Mouse (Mus musculus) lung, postnatal 25 days (tissue): ENCODE data around the gene Gm15557.

Experiments
- DNase-seq: peaks from one replicate; pipeline ENCODE4 v3.0.0; 2022; ENCODE audit warnings: low spot score

The Gm15557 gene

DNA sequence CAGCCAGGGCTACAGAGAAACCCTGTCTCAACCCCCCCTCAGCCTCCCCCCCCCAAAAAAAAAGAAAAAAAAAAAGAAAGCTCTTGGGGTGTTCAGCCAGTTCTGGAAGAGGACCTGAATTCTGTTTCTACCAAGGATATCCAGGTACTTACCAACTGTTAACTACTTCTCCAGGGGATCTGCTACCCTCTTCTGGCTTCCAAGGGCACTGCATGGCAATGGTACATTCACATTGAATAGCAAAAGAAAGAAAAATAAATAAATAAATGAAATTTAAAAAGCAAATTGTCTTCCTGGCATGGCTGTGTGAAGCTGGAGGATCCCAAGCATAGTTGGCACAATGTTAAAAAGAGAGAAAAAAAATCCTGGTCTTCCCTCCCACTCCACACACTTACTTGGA lies 11.5 kb downstream of the Gm15557 start:
- peak; percentile 75 for DNase-seq

DNA sequence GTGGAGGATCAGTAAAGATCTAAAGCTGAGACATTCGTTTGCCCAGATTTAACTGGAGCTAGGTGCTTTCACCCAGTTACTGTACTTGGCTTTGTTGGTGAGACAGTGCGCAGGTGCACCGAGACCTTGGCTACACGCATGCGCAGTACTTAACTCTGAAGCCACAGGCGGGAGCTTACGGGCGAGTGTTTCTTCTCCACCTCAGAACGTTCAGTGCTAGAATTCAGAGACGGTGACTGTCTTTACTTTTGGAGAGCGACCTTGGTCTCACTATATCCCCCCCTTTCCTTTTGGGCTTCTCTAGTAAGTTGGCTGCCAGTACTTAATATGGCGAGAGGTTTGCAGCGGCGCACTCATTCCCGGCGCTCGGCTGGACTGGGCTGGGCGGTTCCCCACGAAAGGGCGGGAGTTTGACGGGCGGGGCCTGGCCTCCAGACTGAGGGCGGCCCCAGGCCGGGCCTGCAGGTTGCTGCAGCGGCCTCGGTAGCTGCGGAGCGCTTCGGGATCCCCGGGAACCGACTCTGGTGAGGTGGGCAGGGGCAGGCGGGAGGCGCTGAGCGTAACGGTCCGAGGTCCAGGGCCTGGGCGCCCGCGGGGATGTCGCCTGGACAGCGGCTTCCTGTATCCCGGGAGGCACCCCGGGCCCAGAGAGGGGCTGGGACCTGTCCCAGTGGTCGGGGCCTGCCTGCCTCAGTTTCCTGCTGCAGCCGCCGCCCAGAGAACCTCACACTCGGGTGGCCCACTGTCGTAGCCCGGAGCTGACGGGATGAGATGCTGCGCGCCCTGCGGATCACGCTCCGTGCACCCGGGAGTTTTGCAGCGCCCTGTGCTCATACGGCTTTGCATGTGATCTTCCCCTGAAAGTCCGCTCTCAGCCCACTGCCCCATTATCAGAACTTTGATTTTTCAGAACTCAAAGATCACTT lies 15.9 kb downstream of the Gm15557 start, which contains the start of gene Cep250:
Gene Cep250, plus strand, starts transcription at position 325 of the 926 bp plus-strand sequence.
- DNase-seq, result peak; percentile 93

DNA sequence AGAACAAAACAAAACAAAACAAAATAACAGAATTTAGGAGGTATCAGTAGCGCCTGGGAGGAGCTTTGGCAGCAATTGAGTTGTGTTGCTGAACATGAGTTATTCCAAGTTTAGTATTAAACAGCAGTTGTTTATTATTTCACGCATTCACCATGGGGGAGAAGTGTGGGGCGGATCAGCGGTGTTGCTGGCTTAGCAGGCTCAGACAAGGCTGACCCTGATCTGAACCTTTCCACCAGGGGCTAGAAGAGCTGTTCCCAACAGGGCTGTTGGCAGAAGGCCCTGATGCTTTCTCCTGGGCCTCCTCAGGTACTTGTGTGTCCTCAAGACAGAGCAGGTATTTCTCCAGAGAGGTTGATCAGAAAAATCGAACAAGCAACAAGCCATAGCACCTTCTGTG lies 19.5 kb downstream of the Gm15557 start:
- no peak for DNase-seq

- DNase-seq, result no peak
Observed at GRCm38 (mm10) chr2:155961862-155962261, 21.3 kb downstream of the Gm15557 start.

DNA sequence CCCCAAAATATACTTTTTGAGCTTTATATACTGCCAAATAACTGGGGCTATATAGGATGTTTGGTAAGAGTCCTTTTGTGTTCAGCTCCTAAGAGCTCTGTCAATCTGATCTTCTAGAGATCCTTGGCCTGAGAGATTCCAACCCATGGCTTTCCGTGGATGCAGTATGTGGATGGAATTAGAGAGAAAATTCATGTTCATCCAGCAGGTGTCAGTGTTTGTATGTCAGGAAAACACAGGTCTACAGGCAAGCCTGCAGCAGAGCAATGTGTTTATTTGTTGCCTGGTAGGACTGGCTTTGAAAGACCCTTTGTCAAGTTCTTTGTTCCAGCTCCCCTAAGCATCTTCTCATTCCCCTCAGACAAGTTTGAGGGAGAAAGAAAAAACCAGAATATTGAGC lies 22.5 kb downstream of the Gm15557 start:
- peak; percentile 24 for DNase-seq

- DNase-seq, result no peak
Observed at GRCm38 (mm10) chr2:155973348-155973747, 32.8 kb downstream of the Gm15557 start.

GRCm38 (mm10) chr2:155974087-155974731 lies 33.7 kb downstream of the Gm15557 start:
- DNase-seq, result no peak

DNA sequence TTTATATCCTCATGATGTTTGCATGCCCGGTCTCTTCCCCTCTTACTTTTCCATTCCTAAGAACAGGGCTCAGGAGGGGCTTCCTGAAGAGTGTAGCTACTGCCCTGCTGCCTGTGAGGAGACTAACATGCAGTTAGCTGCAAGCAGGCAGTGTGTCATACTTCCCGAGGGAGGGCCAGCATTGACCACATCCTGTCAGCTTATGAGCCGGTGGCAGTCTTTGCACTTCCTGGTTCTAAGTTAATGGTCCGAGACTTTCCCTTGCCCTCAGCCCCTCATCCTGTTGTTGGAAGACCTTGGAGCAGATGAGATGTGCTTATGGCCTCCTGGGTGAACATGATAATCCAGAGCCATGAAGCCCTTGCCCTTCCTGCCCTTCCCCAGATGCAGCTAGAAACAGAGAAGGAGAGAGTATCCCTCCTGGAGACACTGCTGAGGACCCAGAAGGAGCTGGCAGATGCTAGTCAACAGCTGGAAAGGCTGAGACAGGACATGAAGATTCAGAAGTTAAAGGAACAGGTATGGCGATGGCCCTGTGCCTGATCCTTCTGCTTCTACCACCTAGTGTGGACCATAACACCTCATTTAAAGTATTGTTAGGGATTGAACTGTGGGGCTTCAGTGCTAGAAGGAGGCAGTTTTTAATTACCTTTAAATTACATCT lies 38.9 kb downstream of the Gm15557 start:
- DNase-seq, result peak; percentile 53

GRCm38 (mm10) chr2:155985776-155986175 lies 45.2 kb downstream of the Gm15557 start:
- no peak for DNase-seq

- DNase-seq, result no peak
Observed at GRCm38 (mm10) chr2:155987131-155987530, 46.6 kb downstream of the Gm15557 start.

DNA sequence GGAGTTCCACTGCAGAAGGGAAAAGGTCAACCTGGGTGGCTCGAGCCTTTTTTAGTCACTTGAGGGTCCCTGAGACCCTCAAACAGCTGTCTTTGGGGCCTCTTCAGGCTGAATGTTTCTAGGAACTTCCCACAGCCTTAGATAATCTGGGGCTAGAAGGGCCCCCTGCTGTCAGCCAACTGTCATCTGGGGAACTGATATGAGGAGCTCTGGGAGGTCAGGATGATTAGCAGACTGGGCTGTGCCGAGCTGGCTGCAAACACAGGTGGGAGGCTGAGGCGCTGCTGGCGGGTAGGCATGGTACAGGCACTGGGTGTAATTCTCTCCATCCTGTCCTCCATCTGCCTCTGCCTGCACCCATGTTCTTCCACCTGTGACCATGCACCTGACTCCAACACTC lies 48.6 kb downstream of the Gm15557 start:
- no peak for DNase-seq

- no peak for DNase-seq
Observed at GRCm38 (mm10) chr2:155991151-155991550, 50.6 kb downstream of the Gm15557 start.

DNA sequence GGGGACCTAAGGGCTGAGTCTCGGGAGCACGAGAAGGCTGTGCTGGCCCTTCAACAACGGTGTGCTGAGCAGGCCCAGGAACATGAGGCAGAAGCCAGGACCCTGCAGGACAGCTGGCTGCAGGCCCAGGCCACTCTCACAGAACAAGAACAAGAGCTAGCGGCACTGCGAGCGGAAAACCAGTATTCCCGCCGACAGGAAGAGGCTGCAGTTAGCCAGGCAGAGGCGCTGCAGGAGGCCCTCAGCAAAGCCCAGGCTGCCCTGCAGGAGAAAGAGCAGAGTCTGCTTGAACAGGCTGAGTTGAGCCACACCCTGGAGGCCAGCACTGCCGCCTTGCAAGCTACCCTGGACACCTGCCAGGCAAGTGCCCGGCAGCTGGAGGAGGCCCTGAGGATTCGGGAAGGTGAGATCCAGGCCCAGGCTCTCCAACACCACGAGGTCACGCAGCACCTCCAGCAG lies 51.4 kb downstream of the Gm15557 start:
- DNase-seq, result peak; percentile 65
